Mouse (Mus musculus) olfactory bulb, adult 2 months (tissue): ENCODE data around the gene Rrp1.

ENCODE experiments used
- CTCF ChIP-seq: fragments of 200-500 bp; IDR thresholded peaks from 2 replicates; pipeline ENCODE4 v1.5.1; 2012; ENCODE audit warnings: low read depth, mild to moderate bottlenecking, low read length, moderate library complexity; ENCODE audit not compliant: insufficient read depth
- POLR2A ChIP-seq: fragments of 200-500 bp; IDR thresholded peaks from 2 replicates; pipeline ENCODE4 v1.6.1; 2012; ENCODE audit warnings: mild to moderate bottlenecking, low read depth, low read length, moderate library complexity; ENCODE audit not compliant: insufficient read depth

- TF ChIP-seq CTCF (no peak), POLR2A (no peak)
Measured at GRCm38 (mm10) chr10:78429776-78430175, 16.9 kb upstream of the Rrp1 start.
